Mouse (Mus musculus): ENCODE results near the gene Slc30a5. TPM values are rescaled to one million over a fixed set of nuclear protein-coding genes. Genes with fewer than 3 reads are reported as not detected.

The Slc30a5 gene
- total RNA-seq, 1 experiment from 2014 or later, result 92.8 TPM

- ATAC-seq (replicated peaks; ENCODE audit: insufficient number of reproducible peaks, low FRiP score, low TSS enrichment, poor library complexity, severe bottlenecking), result 0 out of 2 replicates have a peak, but pooled peaks have one; percentile 14
These were observed 47.3 kb downstream of the Slc30a5 start for GRCm38 (mm10) chr13:100785806-100786413.

- no peak for ATAC-seq (replicated peaks; ENCODE audit: insufficient number of reproducible peaks, low FRiP score, low TSS enrichment, poor library complexity, severe bottlenecking)
These were observed 55.7 kb downstream of the Slc30a5 start for GRCm38 (mm10) chr13:100777491-100777890.

- no peak for ATAC-seq (replicated peaks; ENCODE audit: insufficient number of reproducible peaks, low FRiP score, low TSS enrichment, poor library complexity, severe bottlenecking)
These were observed 56.5 kb downstream of the Slc30a5 start for GRCm38 (mm10) chr13:100776710-100777109.

GRCm38 (mm10) chr13:100776056-100776419, 57.2 kb downstream of the Slc30a5 start:
- ATAC-seq (replicated peaks; ENCODE audit: insufficient number of reproducible peaks, low FRiP score, low TSS enrichment, poor library complexity, severe bottlenecking), result no peak

- peak; percentile 96 for ATAC-seq (replicated peaks; ENCODE audit: insufficient number of reproducible peaks, low FRiP score, low TSS enrichment, poor library complexity, severe bottlenecking)
These were observed 57.8 kb downstream of the Slc30a5 start, which contains the start of gene Cenph for GRCm38 (mm10) chr13:100775252-100776055. Gene Cenph, minus strand, starts transcription at chr13:100775899.

- no peak for ATAC-seq (replicated peaks; ENCODE audit: insufficient number of reproducible peaks, low FRiP score, low TSS enrichment, poor library complexity, severe bottlenecking)
These were observed 58.5 kb downstream of the Slc30a5 start for GRCm38 (mm10) chr13:100774704-100775103.

- no peak for ATAC-seq (replicated peaks; ENCODE audit: insufficient number of reproducible peaks, low FRiP score, low TSS enrichment, poor library complexity, severe bottlenecking)
These were observed 77.9 kb downstream of the Slc30a5 start for GRCm38 (mm10) chr13:100755329-100755728.

- no peak for ATAC-seq (replicated peaks; ENCODE audit: insufficient number of reproducible peaks, low FRiP score, low TSS enrichment, poor library complexity, severe bottlenecking)
These were observed 79.0 kb downstream of the Slc30a5 start for GRCm38 (mm10) chr13:100754186-100754585.

- ATAC-seq (replicated peaks; ENCODE audit: insufficient number of reproducible peaks, low FRiP score, low TSS enrichment, poor library complexity, severe bottlenecking), result no peak
These were observed 80.2 kb downstream of the Slc30a5 start for GRCm38 (mm10) chr13:100753011-100753410.

Other genes with a start within 250 kb of the Slc30a5 start
- 0.86 to 3.1 TPM (median 2.8 TPM) in 3 replicates for gene Marveld2, start 216.5 kb downstream of the Slc30a5 start, total RNA-seq (2017)
- 102 to 141 TPM (median 133 TPM) in 3 replicates for gene Ak6, start 182.4 kb downstream of the Slc30a5 start, total RNA-seq (2017)
- gene Rad17, start 182.4 kb downstream of the Slc30a5 start, total RNA-seq (2017), result 25.1 to 42.9 TPM (median 36.4 TPM) in 3 replicates
- 4.0 to 27.9 TPM (median 7.6 TPM) in 3 replicates for gene Taf9, start 181.8 kb downstream of the Slc30a5 start, total RNA-seq (2017)
- 43.9 to 51.2 TPM (median 46.1 TPM) in 3 replicates for gene Ccdc125, start 163.7 kb downstream of the Slc30a5 start, total RNA-seq (2017)
- 21.2 to 49.2 TPM (median 26.1 TPM) in 3 replicates for gene Cdk7, start 102.5 kb downstream of the Slc30a5 start, total RNA-seq (2017)
- 24.7 to 40.9 TPM (median 39.2 TPM) in 3 replicates for gene Mrps36, start 88.8 kb downstream of the Slc30a5 start, total RNA-seq (2017)
- gene Cenph, start 57.5 kb downstream of the Slc30a5 start, total RNA-seq (2017), result 0.68 to 3.1 TPM (median 2.5 TPM) in 3 replicates
- 1.5 to 1.8 TPM (median 1.6 TPM) in 3 replicates for gene Ccnb1, start 46.9 kb downstream of the Slc30a5 start, total RNA-seq (2017)